In the genomic region with DNA sequence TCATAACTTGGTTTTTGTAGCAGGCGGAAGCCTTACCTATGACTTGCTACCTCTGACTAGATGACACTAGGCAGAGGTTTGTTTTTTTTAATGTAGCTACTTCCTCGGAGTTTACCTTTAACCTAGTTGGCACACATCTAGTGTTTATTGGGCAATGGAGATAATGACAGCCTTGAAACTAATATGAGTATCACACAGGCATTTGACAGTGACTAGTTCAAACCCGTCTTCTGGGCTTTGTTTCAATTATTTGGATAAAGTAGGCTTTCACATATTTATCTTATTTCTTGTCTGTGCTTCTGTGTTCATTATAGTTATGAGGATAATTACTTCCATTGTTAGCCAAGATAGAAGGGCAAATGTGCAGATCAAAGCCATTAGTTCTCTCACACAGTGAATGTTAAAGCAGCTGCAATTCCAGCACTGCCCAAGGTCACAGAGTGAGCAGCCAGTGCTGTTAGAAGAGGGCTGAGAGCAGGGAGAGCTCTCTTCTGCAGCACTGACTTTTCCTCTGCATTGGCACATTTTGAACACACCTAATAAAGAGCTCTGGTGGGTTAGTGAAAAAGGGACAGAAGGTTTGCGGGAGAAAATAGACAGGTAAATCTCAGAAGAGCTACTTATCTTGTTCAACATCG, we compare ENCODE assay signal across 16 mouse cellular contexts. TPM values are rescaled to one million over a fixed set of nuclear protein-coding genes. Genes with fewer than 3 reads are reported as not detected.
DNase-seq lines count a peak whose midpoint lies in the region; ATAC-seq and TF ChIP-seq lines count a peak whose summit lies in the region.
"Had no signal": no experiment of that assay in that cellular context is flagged by ENCODE, and none has a peak within 500 bp of the region (broad histone marks: within the 10 kb centered on the region; RNA-seq: fewer than 3 reads in every experiment).

No protein-coding gene starts in this region.

- no peak overlapping the region for H3K9ac ChIP-seq in embryonic facial prominence, embryonic 14.5 days (ENCODE audit: low read depth, low read length)
- no peak overlapping the region for H3K9ac ChIP-seq in liver, postnatal 0 days (replicated peaks)
- H3K9ac ChIP-seq in forebrain, embryonic 16.5 days (replicated peaks; ENCODE audit: low read depth, low read length): no peak overlapping the region
- no peak overlapping the region for H3K9ac ChIP-seq in midbrain, embryonic 11.5 days (ENCODE audit: low read length)
- H3K9ac ChIP-seq: lung, embryonic 15.5 days; midbrain, embryonic 12.5 days had no signal

- 0 out of 2 replicates have a peak, but pooled peaks have one; percentile 24 for TF ChIP-seq EP300 in liver, postnatal 0 days (IDR thresholded peaks at IDR 0.05; ENCODE audit: low read depth)

- WGBS in embryonic facial prominence, embryonic 14.5 days: 77% methylated on average over 5 of the region's 5 CpGs
- WGBS in embryonic facial prominence, embryonic 10.5 days: 86% methylated on average over 5 of the region's 5 CpGs
- WGBS in liver, postnatal 0 days (ENCODE audit: insufficient replicate concordance): 66% methylated on average over 5 of the region's 5 CpGs
- 83% methylated on average over 5 of the region's 5 CpGs for WGBS in forebrain, embryonic 16.5 days
- 91% methylated on average over 5 of the region's 5 CpGs for WGBS in midbrain, embryonic 11.5 days

- no peak for ATAC-seq in embryonic facial prominence, embryonic 14.5 days (ENCODE audit: low read depth)
- ATAC-seq in liver, postnatal 0 days: peak; percentile 76
- ATAC-seq in forebrain, embryonic 16.5 days: no peak
- ATAC-seq in midbrain, embryonic 11.5 days (ENCODE audit: low FRiP score): no peak
- ATAC-seq: hindbrain, postnatal 0 days had no signal

- H3K27me3 ChIP-seq in embryonic facial prominence, embryonic 14.5 days (replicated peaks; ENCODE audit: control insufficient read depth, insufficient read depth, low read length): no peaks in the 10 kb centered on the region
- H3K27me3 ChIP-seq in embryonic facial prominence, embryonic 10.5 days (replicated peaks; ENCODE audit: low read depth, poor library complexity, severe bottlenecking): peaks cover 23% of the 10 kb centered on the region
- H3K27me3 ChIP-seq in liver, postnatal 0 days (ENCODE audit: insufficient read depth, low read length): no peaks in the 10 kb centered on the region
- no peaks in the 10 kb centered on the region for H3K27me3 ChIP-seq in forebrain, embryonic 16.5 days (replicated peaks; ENCODE audit: control insufficient read depth, insufficient read depth, low read length)
- H3K27me3 ChIP-seq in midbrain, embryonic 11.5 days (ENCODE audit: control insufficient read depth, insufficient read depth, low read length): no peaks in the 10 kb centered on the region
- H3K27me3 ChIP-seq: lung, embryonic 15.5 days; midbrain, embryonic 12.5 days had no signal

- H3K4me3 ChIP-seq in embryonic facial prominence, embryonic 14.5 days (ENCODE audit: low read depth, low read length): no peak overlapping the region
- H3K4me3 ChIP-seq in embryonic facial prominence, embryonic 10.5 days: no peak overlapping the region
- H3K4me3 ChIP-seq in liver, postnatal 0 days (ENCODE audit: low read depth, low read length): no peak overlapping the region
- H3K4me3 ChIP-seq in forebrain, embryonic 16.5 days (replicated peaks; ENCODE audit: low read length): no peak overlapping the region
- H3K4me3 ChIP-seq in midbrain, embryonic 11.5 days (ENCODE audit: low read depth, low read length): no peak overlapping the region
- H3K4me3 ChIP-seq: lung, embryonic 15.5 days; midbrain, embryonic 12.5 days had no signal

- no peaks in the 10 kb centered on the region for H3K9me3 ChIP-seq in embryonic facial prominence, embryonic 14.5 days (ENCODE audit: control insufficient read depth, low read length)
- H3K9me3 ChIP-seq in embryonic facial prominence, embryonic 10.5 days: no peaks in the 10 kb centered on the region
- no peaks in the 10 kb centered on the region for H3K9me3 ChIP-seq in liver, postnatal 0 days (ENCODE audit: low read length)
- no peaks in the 10 kb centered on the region for H3K9me3 ChIP-seq in forebrain, embryonic 16.5 days (ENCODE audit: control insufficient read depth, low read length)
- no peaks in the 10 kb centered on the region for H3K9me3 ChIP-seq in midbrain, embryonic 11.5 days (ENCODE audit: control insufficient read depth, low read length)
- H3K9me3 ChIP-seq: lung, embryonic 15.5 days; midbrain, embryonic 12.5 days had no signal

- peaks cover 8% of the 10 kb centered on the region for H3K4me1 ChIP-seq in embryonic facial prominence, embryonic 14.5 days (ENCODE audit: control insufficient read depth, insufficient read depth, low read length)
- peaks cover 25% of the 10 kb centered on the region for H3K4me1 ChIP-seq in embryonic facial prominence, embryonic 10.5 days
- H3K4me1 ChIP-seq in liver, postnatal 0 days (ENCODE audit: insufficient read depth): peaks cover 7% of the 10 kb centered on the region
- no peaks in the 10 kb centered on the region for H3K4me1 ChIP-seq in forebrain, embryonic 16.5 days (replicated peaks; ENCODE audit: control insufficient read depth, insufficient read depth, low read length)
- H3K4me1 ChIP-seq in midbrain, embryonic 11.5 days (ENCODE audit: control insufficient read depth, insufficient read depth, low read length): no peaks in the 10 kb centered on the region
- H3K4me1 ChIP-seq: lung, embryonic 15.5 days; midbrain, embryonic 12.5 days had no signal

- no peak overlapping the region for H3K27ac ChIP-seq in embryonic facial prominence, embryonic 14.5 days (replicated peaks; ENCODE audit: low read depth, low read length)
- no peak overlapping the region for H3K27ac ChIP-seq in embryonic facial prominence, embryonic 10.5 days (replicated peaks)
- H3K27ac ChIP-seq in liver, postnatal 0 days (ENCODE audit: low read depth): peak overlapping the region; percentile 85
- no peak overlapping the region for H3K27ac ChIP-seq in forebrain, embryonic 16.5 days (ENCODE audit: low read length)
- no peak overlapping the region for H3K27ac ChIP-seq in midbrain, embryonic 11.5 days (ENCODE audit: low read depth, low read length)
- H3K27ac ChIP-seq: hindbrain, postnatal 0 days; lung, embryonic 15.5 days; midbrain, embryonic 12.5 days had no signal

- H3K36me3 ChIP-seq in embryonic facial prominence, embryonic 14.5 days (ENCODE audit: control insufficient read depth, insufficient read depth, low read length): peaks cover 77% of the 10 kb centered on the region
- H3K36me3 ChIP-seq in embryonic facial prominence, embryonic 10.5 days (replicated peaks): peaks cover 61% of the 10 kb centered on the region
- peaks cover 53% of the 10 kb centered on the region for H3K36me3 ChIP-seq in liver, postnatal 0 days (replicated peaks; ENCODE audit: insufficient read depth, low read length)
- H3K36me3 ChIP-seq in forebrain, embryonic 16.5 days (ENCODE audit: control insufficient read depth, insufficient read depth): 0 out of 2 replicates have a peak, but pooled peaks cover 5% of the 10 kb centered on the region
- H3K36me3 ChIP-seq in midbrain, embryonic 11.5 days (ENCODE audit: control insufficient read depth, insufficient read depth, low read length): 0 out of 2 replicates have a peak, but pooled peaks cover under 1% of the 10 kb centered on the region

- no peak overlapping the region for H3K4me2 ChIP-seq in embryonic facial prominence, embryonic 14.5 days (ENCODE audit: low read depth, low read length)
- H3K4me2 ChIP-seq in liver, postnatal 0 days (ENCODE audit: low read depth, low read length): no peak overlapping the region
- H3K4me2 ChIP-seq in forebrain, embryonic 16.5 days (ENCODE audit: low read length): no peak overlapping the region
- H3K4me2 ChIP-seq in midbrain, embryonic 11.5 days: no peak overlapping the region
- H3K4me2 ChIP-seq: lung, embryonic 15.5 days; midbrain, embryonic 12.5 days had no signal

- DNase-seq in embryonic facial prominence, embryonic 14.5 days (ENCODE audit: low spot score): peak; percentile 4
- DNase-seq in embryonic facial prominence, embryonic 10.5 days (ENCODE audit: low spot score): no peak
- DNase-seq in liver, postnatal 0 days: no peak
- DNase-seq in liver: no peak
- DNase-seq in gonadal fat pad, adult 2 months (ENCODE audit: low read depth): peak; percentile 97
- DNase-seq in skeletal muscle tissue, adult 2 months (ENCODE audit: low read depth, low spot score): peak; percentile 34
- DNase-seq in midbrain, embryonic 11.5 days (ENCODE audit: low spot score, missing footprints): no peak
- DNase-seq: B cell, adult 2 months; kidney, postnatal 25 days; layer of hippocampus, postnatal 36 days; thymus, postnatal 4 days had no signal

- TF ChIP-seq CTCF in liver, postnatal 0 days (IDR thresholded peaks at IDR 0.05; ENCODE audit: low read depth): no peak

RNA-seq across cellular contexts. Expression of a gene that starts 15.4 kb away (rescaled TPM):
- 138 and 147 TPM in 2 replicates for polyA plus RNA-seq in embryonic facial prominence, embryonic 14.5 days (2014; fragmentation: Nextera tagmentation; extraction: Ambion mirVana)
- 107 and 109 TPM in 2 replicates for polyA plus RNA-seq in embryonic facial prominence, embryonic 10.5 days (2016; fragmentation: Nextera tagmentation; extraction: Ambion mirVana)
- 421 and 447 TPM in 2 replicates for polyA plus RNA-seq in liver, postnatal 0 days (2015; fragmentation: Nextera tagmentation; extraction: Ambion mirVana)
- 109 and 124 TPM in 2 replicates for polyA plus RNA-seq in gonadal fat pad, adult 2 months (2012; rRNA removed)
- 66.5 and 72.0 TPM in 2 replicates for polyA plus RNA-seq in forebrain, embryonic 16.5 days (2015; fragmentation: Nextera tagmentation; extraction: Ambion mirVana)
- 107 and 114 TPM in 2 replicates for polyA plus RNA-seq in midbrain, embryonic 11.5 days (2014; fragmentation: Nextera tagmentation; extraction: Ambion mirVana)

RNA-seq across cellular contexts. Expression of a gene that starts 15.5 kb away (rescaled TPM):
- 120 and 125 TPM in 2 replicates for polyA plus RNA-seq in embryonic facial prominence, embryonic 14.5 days (2014; fragmentation: Nextera tagmentation; extraction: Ambion mirVana)
- polyA plus RNA-seq in embryonic facial prominence, embryonic 10.5 days (2016; fragmentation: Nextera tagmentation; extraction: Ambion mirVana): 102 and 114 TPM in 2 replicates
- 224 and 228 TPM in 2 replicates for polyA plus RNA-seq in liver, postnatal 0 days (2015; fragmentation: Nextera tagmentation; extraction: Ambion mirVana)
- 67.2 and 74.1 TPM in 2 replicates for polyA plus RNA-seq in gonadal fat pad, adult 2 months (2012; rRNA removed)
- polyA plus RNA-seq in forebrain, embryonic 16.5 days (2015; fragmentation: Nextera tagmentation; extraction: Ambion mirVana): 76.0 and 80.7 TPM in 2 replicates
- polyA plus RNA-seq in midbrain, embryonic 11.5 days (2014; fragmentation: Nextera tagmentation; extraction: Ambion mirVana): 75.1 and 87.0 TPM in 2 replicates

RNA-seq across cellular contexts. Expression of a gene that starts 35.1 kb away (rescaled TPM):
- polyA plus RNA-seq in embryonic facial prominence, embryonic 14.5 days (2014; fragmentation: Nextera tagmentation; extraction: Ambion mirVana): 0.10 TPM in 1 of 2 replicates, not detected in the other
- polyA plus RNA-seq in embryonic facial prominence, embryonic 10.5 days (2016; fragmentation: Nextera tagmentation; extraction: Ambion mirVana): not detected in 2 replicates
- polyA plus RNA-seq in liver, postnatal 0 days (2015; fragmentation: Nextera tagmentation; extraction: Ambion mirVana): not detected in 2 replicates
- polyA plus RNA-seq in gonadal fat pad, adult 2 months (2012; rRNA removed): 0.77 and 1.2 TPM in 2 replicates
- polyA plus RNA-seq in forebrain, embryonic 16.5 days (2015; fragmentation: Nextera tagmentation; extraction: Ambion mirVana): not detected in 2 replicates
- polyA plus RNA-seq in midbrain, embryonic 11.5 days (2014; fragmentation: Nextera tagmentation; extraction: Ambion mirVana): not detected in 2 replicates
- polyA plus RNA-seq: hindbrain, postnatal 0 days; limb, embryonic 11.5 days; midbrain, embryonic 12.5 days had no signal

Comparison
In these comparisons a context has a peak if more than half of its experiments do, and no peak if none do; other contexts are left out.
1. DNase-seq: peak in embryonic facial prominence, embryonic 14.5 days (single experiment), gonadal fat pad, adult 2 months (single experiment) and skeletal muscle tissue, adult 2 months (single experiment); none in embryonic facial prominence, embryonic 10.5 days (single experiment), liver, postnatal 0 days (single experiment), liver (single experiment) and midbrain, embryonic 11.5 days (single experiment).